Mouse (Mus musculus): ENCODE results near the gene Dhrs3. TPM values are rescaled to one million over a fixed set of nuclear protein-coding genes. Genes with fewer than 3 reads are reported as not detected.

Gene Dhrs3
- polyA plus RNA-seq, 1 experiment from 2014 or later, result 33.9 TPM

DNA sequence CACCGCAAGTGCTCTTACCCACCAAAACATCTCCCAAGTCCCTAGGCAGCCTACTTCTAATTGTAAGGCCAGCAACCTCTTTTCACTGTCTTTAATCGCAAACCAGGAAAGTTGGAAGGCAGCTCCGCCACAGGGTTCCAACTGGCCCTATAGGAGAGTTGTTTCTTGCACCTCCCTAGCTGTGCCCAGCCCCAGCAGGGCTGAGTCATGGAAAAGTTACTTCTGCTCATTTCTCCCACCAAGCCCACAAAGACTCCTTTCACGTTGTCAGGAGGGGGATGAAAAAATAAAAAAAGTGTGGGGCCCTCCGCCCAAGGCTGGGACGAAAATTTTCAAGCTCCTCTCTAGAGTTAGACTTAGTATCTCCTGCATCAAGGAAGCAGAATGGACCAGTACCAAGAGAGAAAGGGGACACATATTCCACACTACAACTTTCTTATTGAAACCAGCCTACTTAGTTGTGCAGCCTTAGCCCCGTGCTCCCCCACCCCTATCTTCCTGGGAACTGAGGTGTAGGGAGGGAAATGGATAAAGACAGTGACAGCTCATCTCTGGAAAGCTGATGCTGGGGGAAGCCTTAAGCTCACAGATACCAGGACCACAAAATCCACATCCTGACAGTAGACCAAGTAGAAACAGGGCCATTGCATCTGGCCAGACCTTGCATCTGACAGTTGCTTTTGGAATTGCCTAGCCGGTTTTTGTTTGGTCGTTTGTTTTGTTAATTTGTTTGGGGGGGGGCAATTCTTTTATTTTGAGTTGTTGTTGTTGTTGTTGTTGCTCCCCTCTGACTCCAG is 2.9 kb upstream of the Dhrs3 start:
- no peaks in the 10 kb centered on the region for H3K9me3 ChIP-seq (replicated peaks)
- H3K27me3 ChIP-seq (replicated peaks), result peaks cover 40% of the 10 kb centered on the region
- no peak overlapping the region for H3K4me3 ChIP-seq
- peaks cover 24% of the 10 kb centered on the region for H3K4me1 ChIP-seq
- no peak overlapping the region for H3K4me2 ChIP-seq
- no peak for ATAC-seq
- no peaks in the 10 kb centered on the region for H3K36me3 ChIP-seq
- 59% methylated on average over 9 of the region's 9 CpGs for WGBS (ENCODE audit: insufficient replicate concordance)
- H3K9ac ChIP-seq, result no peak overlapping the region
- peak overlapping the region; percentile 23 for H3K27ac ChIP-seq

DNA sequence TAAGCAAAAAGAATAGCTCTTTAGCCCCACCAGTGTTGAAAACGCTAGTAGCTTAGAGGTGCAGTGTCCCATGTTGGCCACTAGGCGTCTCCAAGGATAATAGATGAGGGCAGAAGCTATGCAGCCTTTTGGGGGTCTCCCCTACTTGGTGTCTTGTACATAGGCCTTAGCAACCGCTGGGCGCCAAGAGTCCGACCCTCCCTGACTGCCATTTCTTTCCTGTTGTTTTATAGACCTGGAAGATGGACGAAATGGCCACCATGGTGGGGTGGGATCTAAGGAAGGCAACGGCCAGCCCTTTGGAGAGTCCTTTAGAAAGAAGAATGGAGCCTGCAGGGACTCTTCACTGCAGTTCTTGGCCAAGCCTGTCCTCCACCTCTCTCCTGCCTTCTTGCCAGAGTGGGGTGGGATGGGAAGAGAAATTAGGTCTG is 1.9 kb upstream of the Dhrs3 start:
- peaks cover 50% of the 10 kb centered on the region for H3K27me3 ChIP-seq (replicated peaks)
- H3K27ac ChIP-seq, result peak overlapping the region; percentile 70; the same call in 1 of the 2 replicates
- no peak overlapping the region for H3K4me3 ChIP-seq
- 8% methylated on average over 7 of the region's 7 CpGs for WGBS (ENCODE audit: insufficient replicate concordance)
- no peak overlapping the region for H3K9ac ChIP-seq
- H3K4me1 ChIP-seq, result peaks cover 33% of the 10 kb centered on the region
- peak; percentile 28 for ATAC-seq
- H3K4me2 ChIP-seq, result no peak overlapping the region
- 0 out of 2 replicates have a peak, but pooled peaks cover 2% of the 10 kb centered on the region for H3K9me3 ChIP-seq (replicated peaks)
- no peaks in the 10 kb centered on the region for H3K36me3 ChIP-seq

DNA sequence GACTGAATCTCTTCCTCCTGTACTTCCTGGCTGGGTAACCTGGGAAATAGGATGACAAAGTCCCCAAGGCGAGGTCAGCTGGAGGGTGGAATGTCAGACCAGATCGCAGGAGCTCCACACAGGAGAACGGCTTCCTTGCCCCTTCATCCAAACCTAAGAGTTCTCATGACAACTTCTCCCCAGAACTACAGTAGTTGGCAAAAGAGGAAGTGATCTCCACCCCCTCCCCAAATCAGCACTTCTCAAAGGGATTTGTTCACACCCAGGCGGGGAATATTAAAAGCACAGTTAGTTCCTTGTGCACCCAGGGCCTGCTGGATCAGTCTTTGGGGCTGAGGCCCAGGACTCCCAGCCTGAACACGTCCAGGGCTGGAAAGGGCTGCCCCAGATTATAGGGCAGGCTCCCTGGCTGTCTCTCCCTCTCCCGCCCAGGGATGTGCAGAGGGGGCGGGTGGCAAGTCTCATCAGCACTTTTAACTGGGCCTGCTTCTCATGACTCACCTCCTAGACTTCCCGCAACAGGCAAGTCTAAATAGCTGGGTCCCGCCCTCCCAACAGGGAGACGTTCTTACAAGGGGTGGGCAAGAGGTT is 1.4 kb upstream of the Dhrs3 start:
- no peaks in the 10 kb centered on the region for H3K36me3 ChIP-seq
- ATAC-seq, result peak; percentile 5; the same call in 1 of the 2 replicates
- H3K4me2 ChIP-seq, result peak overlapping the region; percentile 84
- H3K27ac ChIP-seq, result peak overlapping the region; percentile 70
- 0 out of 2 replicates have a peak overlapping the region, but pooled peaks have one; percentile 61 for H3K4me3 ChIP-seq
- no peak overlapping the region for H3K9ac ChIP-seq
- 0 out of 2 replicates have a peak, but pooled peaks cover 3% of the 10 kb centered on the region for H3K9me3 ChIP-seq (replicated peaks)
- peaks cover 38% of the 10 kb centered on the region for H3K4me1 ChIP-seq
- H3K27me3 ChIP-seq (replicated peaks), result peaks cover 55% of the 10 kb centered on the region
- 26% methylated on average over 10 of the region's 10 CpGs for WGBS (ENCODE audit: insufficient replicate concordance)

DNA sequence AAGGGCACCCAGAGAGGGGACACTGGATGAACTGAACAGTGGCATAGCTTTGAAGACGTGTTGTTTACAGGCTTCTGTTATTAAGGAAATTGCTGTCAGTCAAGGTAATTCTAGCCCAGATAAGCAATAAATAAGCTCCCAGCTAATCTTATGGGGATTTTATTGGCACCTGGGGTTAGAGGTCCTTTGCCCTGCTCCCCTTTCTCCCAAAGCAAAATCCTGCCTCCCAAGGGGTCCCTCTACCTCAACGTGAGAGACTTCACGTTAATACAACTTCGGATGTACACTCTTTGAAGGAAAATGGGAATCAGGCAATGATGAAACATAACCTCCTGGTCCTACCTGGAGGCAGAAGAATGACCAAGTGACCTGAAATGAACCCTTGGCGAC is 889 bp upstream of the Dhrs3 start:
- Histone ChIP-seq H3K4me2 (peak overlapping the region; percentile 84), H3K9me3 (replicated peaks) (0 out of 2 replicates have a peak, but pooled peaks cover 3% of the 10 kb centered on the region), H3K9ac (peak overlapping the region; percentile 57; the same call in 1 of the 2 replicates), H3K27me3 (replicated peaks) (peaks cover 57% of the 10 kb centered on the region), H3K36me3 (no peaks in the 10 kb centered on the region), H3K4me3 (peak overlapping the region; percentile 61), H3K4me1 (peaks cover 43% of the 10 kb centered on the region), H3K27ac (peak overlapping the region; percentile 70)
- WGBS (ENCODE audit: insufficient replicate concordance), result 11% methylated on average over 5 of the region's 5 CpGs
- ATAC-seq, result no peak

DNA sequence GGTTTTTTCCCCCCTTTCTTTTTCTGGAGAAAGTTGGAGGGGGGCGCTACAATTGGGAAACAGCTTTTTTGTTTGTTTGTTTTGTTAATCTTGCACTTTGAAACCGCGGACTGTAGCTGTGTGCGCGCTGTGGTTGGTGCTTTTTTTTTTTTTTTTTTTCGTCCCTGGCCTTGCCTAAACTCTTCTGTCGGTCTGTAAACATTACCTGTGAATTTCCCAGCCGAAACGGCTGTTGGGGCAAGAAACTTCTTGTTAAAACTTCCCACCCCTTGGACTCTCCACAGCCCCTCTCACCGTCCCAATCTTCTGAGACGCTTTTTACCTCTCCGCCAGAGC is 278 bp downstream of the Dhrs3 start:
- WGBS (ENCODE audit: insufficient replicate concordance), result under 1% methylated on average over 12 of the region's 12 CpGs
- peak overlapping the region; percentile 84 for H3K4me2 ChIP-seq
- peak overlapping the region; percentile 42 for H3K27ac ChIP-seq
- H3K9ac ChIP-seq, result peak overlapping the region; percentile 66
- H3K9me3 ChIP-seq (replicated peaks), result 0 out of 2 replicates have a peak, but pooled peaks cover 3% of the 10 kb centered on the region
- peaks cover 54% of the 10 kb centered on the region for H3K4me1 ChIP-seq
- H3K36me3 ChIP-seq, result no peaks in the 10 kb centered on the region
- H3K4me3 ChIP-seq, result peak overlapping the region; percentile 61
- no peak for ATAC-seq
- H3K27me3 ChIP-seq (replicated peaks), result peaks cover 57% of the 10 kb centered on the region

DNA sequence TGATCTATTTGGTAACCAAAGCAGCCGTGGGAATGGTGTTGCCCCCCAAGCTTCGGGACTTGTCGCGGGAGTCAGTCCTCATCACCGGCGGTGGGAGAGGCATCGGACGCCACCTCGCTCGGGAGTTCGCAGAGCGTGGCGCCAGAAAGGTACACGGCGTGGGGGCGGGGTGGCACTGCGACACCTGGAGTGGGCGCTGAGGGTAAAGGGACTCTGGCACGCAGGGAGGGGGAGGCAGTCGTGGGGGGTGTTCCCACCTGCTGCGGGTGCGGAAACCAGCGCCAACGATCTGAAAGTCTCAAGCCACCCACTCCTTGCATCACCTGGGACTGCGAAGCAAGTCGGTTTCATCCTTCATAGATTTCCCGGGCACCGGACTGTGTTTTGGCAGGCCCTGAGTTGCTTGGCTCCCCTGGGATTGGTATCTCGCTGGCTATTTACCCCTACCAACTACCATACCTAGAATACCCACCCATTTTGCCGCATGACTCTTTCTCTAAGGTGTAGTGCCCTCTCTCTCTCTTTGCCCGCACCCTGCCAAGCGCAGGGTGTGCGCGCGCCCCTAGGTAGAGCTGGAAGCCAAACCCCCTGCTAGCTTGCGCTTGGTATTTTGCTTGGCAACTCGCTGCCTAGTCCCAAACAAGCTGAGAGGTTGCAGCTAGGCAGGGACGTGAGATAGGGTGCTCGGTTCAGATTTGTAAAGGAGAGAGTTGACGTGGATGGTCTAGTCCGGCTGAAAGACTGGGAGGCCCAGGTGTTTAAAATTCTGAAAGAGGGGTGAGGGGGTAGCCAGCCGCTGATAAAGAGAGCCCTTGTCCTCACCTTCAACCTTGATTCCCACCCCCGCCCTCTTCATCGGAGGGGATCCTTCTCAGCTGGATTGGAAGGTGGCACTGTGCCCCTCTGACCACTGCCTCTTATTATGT is 1.2 kb downstream of the Dhrs3 start:
- peaks cover 57% of the 10 kb centered on the region for H3K27me3 ChIP-seq (replicated peaks)
- peaks cover 60% of the 10 kb centered on the region for H3K4me1 ChIP-seq
- H3K4me2 ChIP-seq, result peak overlapping the region; percentile 84
- peak overlapping the region; percentile 42 for H3K27ac ChIP-seq
- ATAC-seq, result no peak
- H3K9ac ChIP-seq, result peak overlapping the region; percentile 66
- WGBS (ENCODE audit: insufficient replicate concordance), result 2% methylated on average over 44 of the region's 44 CpGs
- 0 out of 2 replicates have a peak, but pooled peaks cover 3% of the 10 kb centered on the region for H3K9me3 ChIP-seq (replicated peaks)
- peak overlapping the region; percentile 61 for H3K4me3 ChIP-seq
- peaks cover 3% of the 10 kb centered on the region for H3K36me3 ChIP-seq

DNA sequence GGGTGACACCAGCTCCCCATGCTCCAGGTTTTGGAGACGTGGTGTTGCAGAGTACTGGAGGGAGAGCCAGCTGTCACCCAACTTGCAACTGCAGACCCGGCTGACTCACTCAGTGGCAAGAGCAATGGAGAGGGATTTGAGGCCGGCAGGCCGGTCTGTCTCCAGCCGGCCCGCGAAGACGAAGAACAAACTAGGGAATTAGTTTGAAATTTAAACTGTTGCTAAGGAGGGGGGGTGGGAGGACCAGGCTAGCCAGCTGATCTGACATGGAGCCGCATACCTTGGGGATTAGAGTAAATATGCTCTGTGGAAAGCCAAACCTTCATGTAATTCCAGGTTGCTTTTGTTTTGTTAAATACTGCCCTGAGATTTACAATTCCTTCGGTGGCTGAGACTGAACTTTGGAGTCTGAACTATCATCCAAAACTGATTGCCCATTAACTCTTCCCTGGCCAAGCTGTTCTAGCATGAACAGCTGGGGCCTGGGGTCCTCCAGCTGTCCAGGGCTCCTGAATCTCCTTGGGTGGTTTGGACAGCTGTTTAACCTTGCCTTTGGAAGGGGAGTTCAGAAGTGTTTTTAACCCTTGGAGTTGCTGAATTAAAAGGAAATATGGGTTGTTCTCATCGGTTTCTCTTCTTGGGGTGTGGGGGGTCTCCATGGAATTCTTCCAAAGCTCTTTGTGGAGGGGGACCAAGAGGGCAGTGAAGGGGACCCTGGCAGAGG is 2.0 kb downstream of the Dhrs3 start:
- Histone ChIP-seq H3K27me3 (replicated peaks) (peaks cover 57% of the 10 kb centered on the region), H3K9ac (peak overlapping the region; percentile 66), H3K9me3 (replicated peaks) (0 out of 2 replicates have a peak, but pooled peaks cover 3% of the 10 kb centered on the region), H3K27ac (peak overlapping the region; percentile 42), H3K36me3 (peaks cover 7% of the 10 kb centered on the region), H3K4me3 (peak overlapping the region; percentile 61), H3K4me1 (peaks cover 60% of the 10 kb centered on the region), H3K4me2 (peak overlapping the region; percentile 84)
- no peak for ATAC-seq
- WGBS (ENCODE audit: insufficient replicate concordance), result 10% methylated on average over 11 of the region's 11 CpGs

DNA sequence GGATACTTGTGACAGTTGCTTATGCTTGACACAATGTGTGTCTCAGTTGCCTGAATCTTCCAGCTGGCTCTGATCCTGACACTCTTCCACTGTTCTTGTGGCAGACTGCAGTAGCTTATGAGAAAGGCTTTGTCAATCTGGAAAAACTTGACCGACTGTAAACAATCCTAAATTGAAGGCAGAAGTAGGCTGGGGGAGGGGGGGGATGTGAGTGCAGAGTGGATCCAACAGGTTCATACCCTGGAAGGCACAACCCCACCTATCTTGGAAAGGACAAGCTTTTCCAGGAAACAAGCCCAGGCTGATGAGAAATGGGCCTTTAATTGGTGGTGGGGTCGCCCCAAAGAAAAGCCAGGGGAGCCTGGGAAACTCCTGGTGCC is 2.6 kb downstream of the Dhrs3 start:
- H3K4me2 ChIP-seq, result peak overlapping the region; percentile 84
- 0 out of 2 replicates have a peak, but pooled peaks cover 3% of the 10 kb centered on the region for H3K9me3 ChIP-seq (replicated peaks)
- H3K27me3 ChIP-seq (replicated peaks), result peaks cover 57% of the 10 kb centered on the region
- peak overlapping the region; percentile 61 for H3K4me3 ChIP-seq
- H3K4me1 ChIP-seq, result peaks cover 63% of the 10 kb centered on the region
- peak overlapping the region; percentile 66 for H3K9ac ChIP-seq
- peaks cover 9% of the 10 kb centered on the region for H3K36me3 ChIP-seq
- ATAC-seq, result no peak
- WGBS (ENCODE audit: insufficient replicate concordance), result 40% methylated on average over 2 of the region's 2 CpGs
- H3K27ac ChIP-seq, result peak overlapping the region; percentile 42

DNA sequence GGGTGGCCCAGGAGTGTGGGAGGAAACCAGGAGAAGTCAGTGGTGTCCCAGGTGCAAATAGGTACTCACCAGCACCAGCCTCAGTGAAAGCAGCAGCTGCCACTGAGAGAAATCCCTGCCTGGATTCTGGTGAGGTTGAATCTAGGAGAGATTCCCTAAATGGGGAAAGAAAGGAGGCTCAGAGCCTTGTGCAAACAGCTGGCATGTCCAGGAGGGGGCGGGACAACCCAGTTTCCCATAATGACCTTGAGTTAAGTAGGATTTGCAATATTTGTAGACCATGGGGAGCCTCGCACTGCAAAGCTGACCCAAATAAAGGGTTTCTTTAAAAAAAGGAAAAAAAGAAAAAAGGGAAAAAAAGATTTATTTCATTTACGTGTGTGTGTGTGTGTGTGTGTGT is 3.7 kb downstream of the Dhrs3 start:
- H3K4me2 ChIP-seq, result peak overlapping the region; percentile 84
- WGBS (ENCODE audit: insufficient replicate concordance), result 45% methylated on average over 3 of the region's 3 CpGs
- H3K27me3 ChIP-seq (replicated peaks), result peaks cover 50% of the 10 kb centered on the region
- H3K4me3 ChIP-seq, result no peak overlapping the region
- no peak overlapping the region for H3K9ac ChIP-seq
- no peak for ATAC-seq
- H3K9me3 ChIP-seq (replicated peaks), result 0 out of 2 replicates have a peak, but pooled peaks cover 3% of the 10 kb centered on the region
- H3K27ac ChIP-seq, result peak overlapping the region; percentile 42; the same call in 1 of the 2 replicates
- peaks cover 67% of the 10 kb centered on the region for H3K4me1 ChIP-seq
- H3K36me3 ChIP-seq, result peaks cover 11% of the 10 kb centered on the region

DNA sequence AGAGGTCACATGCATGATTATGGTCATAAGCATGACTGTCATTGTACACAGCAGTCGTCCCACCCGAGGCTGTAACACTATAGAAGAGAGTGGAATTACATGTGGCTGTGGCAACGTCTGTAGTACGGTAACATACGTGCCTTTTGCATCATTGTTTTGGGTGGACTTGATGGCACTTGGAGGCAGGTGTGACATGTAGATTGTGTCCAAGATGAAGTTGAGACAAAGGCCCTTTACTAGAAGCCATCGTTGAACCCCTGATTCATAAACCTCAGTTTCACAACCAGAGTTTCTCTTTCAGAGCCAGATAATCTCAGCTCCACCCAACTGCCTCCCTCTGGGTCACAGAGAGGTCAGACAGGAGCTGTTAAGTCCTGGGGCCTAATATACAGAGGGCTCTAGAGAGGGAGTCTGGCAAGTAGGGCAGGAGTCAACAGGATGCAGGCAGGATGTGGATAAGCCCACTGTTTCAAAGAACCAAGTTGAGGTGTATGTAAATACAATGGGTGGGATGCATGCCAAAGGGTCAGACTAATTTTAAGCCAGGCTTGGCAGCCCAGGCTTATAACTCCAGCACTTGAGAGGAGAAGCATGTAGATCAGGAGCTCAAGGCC is 5.5 kb downstream of the Dhrs3 start:
- 50% methylated on average over 6 of the region's 6 CpGs for WGBS (ENCODE audit: insufficient replicate concordance)
- Histone ChIP-seq H3K4me2 (no peak overlapping the region), H3K9me3 (replicated peaks) (0 out of 2 replicates have a peak, but pooled peaks cover 3% of the 10 kb centered on the region), H3K27me3 (replicated peaks) (peaks cover 32% of the 10 kb centered on the region), H3K9ac (no peak overlapping the region), H3K27ac (no peak overlapping the region), H3K4me1 (peaks cover 77% of the 10 kb centered on the region), H3K36me3 (peaks cover 11% of the 10 kb centered on the region), H3K4me3 (no peak overlapping the region)
- ATAC-seq, result no peak

Measured in liver, embryonic 12.5 days (tissue).